Mouse (Mus musculus): ENCODE data around the gene Pglyrp2.
A peak's percentile ranks its signal among the peaks of the same experiment; 100 is the strongest.

DNA sequence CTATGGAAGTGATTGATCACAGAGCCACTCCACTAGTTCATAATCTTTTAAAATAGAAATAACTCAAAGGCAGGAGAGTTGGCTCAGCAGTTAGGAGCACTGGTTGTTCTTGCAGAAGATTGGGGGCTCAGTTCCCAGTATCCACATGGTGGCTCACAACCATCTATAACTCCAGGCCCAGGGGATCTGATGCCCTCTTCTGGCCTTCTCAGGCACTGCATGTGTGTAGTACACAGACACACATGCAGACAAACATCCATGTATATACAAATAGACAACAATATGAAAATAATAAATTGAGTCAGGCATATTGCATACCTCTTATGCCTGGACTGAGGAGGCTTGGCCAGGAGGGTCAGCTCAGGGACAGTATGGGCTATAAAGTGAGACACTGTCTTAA lies 23.2 kb upstream of the Pglyrp2 start:
- TF ChIP-seq POLR2A (IDR thresholded peaks at IDR 0.05; ENCODE audit: control insufficient read depth, low read depth, low read length) (no peak), CTCF (IDR thresholded peaks at IDR 0.05; ENCODE audit: control insufficient read depth, insufficient read depth, insufficient replicate concordance, low read depth, low read length) (peak; percentile 9; the same call in 1 of the 2 replicates)
